Mouse (Mus musculus) heart, postnatal 25 days (tissue): ENCODE measurements around the gene Taar4. TPM values are rescaled to one million over a fixed set of nuclear protein-coding genes. Genes with fewer than 3 reads are reported as not detected.

Experiments used
- DNase-seq: peaks from one replicate; pipeline ENCODE4 v3.0.0; 2022; ENCODE audit warnings: low spot score
- intact Hi-C: fragments of 180-260 bp; cut with DNase I; formaldehyde crosslinking; loops from one replicate; pipeline ENCODE4 v1.15.1; 2025
- total RNA-seq, 2 experiments: library from RNA; stranded (reverse); gene quantifications; 2 replicates each; pipeline ENCODE4 v1.2.3; 2021

Gene Taar4
- total RNA-seq, 2 experiments from 2014 or later = not detected

- DNase-seq = no peak
- intact Hi-C loops = no loop called here
Observed at GRCm38 (mm10) chr10:23999639-24000038, 39.3 kb downstream of the Taar4 start, which contains the start of gene Taar7b. Taar7b (plus strand) TSS chr10:23999939.

DNA sequence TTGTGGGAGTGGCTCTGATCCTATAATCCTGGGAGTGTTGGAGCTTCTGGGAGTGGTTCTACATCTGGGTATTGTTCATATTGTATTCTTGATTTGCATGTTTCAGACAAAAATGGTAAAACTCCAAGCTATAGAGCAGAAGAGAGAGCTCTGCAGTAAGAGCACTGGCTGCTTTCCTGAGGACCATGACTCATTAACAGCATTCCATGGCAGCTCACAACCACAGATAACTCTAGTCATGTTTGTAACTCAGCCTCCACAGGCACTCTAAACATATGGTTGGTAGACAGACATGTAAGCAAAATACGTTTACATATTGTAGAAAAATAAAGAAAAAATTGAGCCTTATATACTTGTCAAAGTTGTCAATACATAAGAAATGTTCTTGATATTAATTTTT is 46.1 kb downstream of the Taar4 start:
- DNase-seq = no peak
- intact Hi-C loops = no loop called here

DNA sequence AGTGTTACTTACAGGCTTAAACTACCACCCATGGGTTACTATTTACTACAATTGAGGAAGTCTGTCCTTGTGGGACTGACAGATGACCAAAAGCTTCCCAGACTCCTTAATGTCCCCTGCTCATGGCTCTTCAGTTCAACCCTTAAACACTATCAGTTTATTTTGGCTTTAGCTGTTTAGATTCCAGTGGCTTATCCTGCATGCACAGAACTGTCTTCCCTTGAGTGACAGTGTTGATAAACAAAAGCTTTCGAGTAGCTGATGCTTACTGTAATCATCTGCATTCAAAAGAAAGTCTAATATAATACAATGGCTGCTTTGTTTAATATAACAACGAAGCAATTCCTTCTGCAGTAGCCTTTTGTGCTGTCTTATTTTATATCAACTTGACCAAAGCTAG is 46.7 kb downstream of the Taar4 start:
- intact Hi-C loops = no loop called here
- no peak for DNase-seq

DNA sequence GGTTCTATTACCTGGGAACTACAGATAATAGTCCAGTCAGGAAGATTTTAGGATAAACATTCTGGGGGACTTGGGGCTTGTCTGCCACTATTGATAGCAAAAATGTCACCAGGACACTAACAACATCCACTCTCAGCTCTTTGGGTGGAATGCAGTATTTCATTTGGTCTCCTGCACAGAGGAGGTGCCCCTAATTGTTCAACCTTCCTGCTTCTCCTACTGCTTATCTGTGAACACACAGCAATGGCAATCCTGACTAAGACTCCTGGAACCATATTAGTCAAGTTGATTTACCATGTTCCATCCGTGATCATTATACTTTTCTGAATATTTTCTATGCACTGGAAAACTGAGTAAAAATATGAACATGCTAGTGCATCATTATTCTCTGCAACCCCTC is 47.8 kb downstream of the Taar4 start:
- DNase-seq = no peak

More for the DNA sequence above, 47.8 kb downstream of the Taar4 start:
- intact Hi-C loops = no loop called here

Other genes with a start within 250 kb of the Taar4 start
- gene Rps12, start 173.2 kb upstream of the Taar4 start, total RNA-seq = 100 to 1,000 TPM; 173 to 245 TPM
- gene Slc18b1, start 163.5 kb upstream of the Taar4 start, total RNA-seq = 10 to 100 TPM in 1 of 2 experiments, 1 to 10 TPM in 1; 8.6 to 10.2 TPM
- gene Vnn3, start 109.0 kb upstream of the Taar4 start, total RNA-seq = not detected
- gene Vnn1, start 65.8 kb upstream of the Taar4 start, total RNA-seq = under 1 TPM; 0.31 to 0.56 TPM
- gene Taar1, start 40.1 kb upstream of the Taar4 start, total RNA-seq = not detected
- not detected for gene Taar2, start 21.9 kb upstream of the Taar4 start, total RNA-seq
- gene Taar3, start 10.9 kb upstream of the Taar4 start, total RNA-seq = not detected
- gene Taar5, start 10.2 kb downstream of the Taar4 start, total RNA-seq = not detected
- gene Taar6, start 25.2 kb downstream of the Taar4 start, total RNA-seq = not detected
- not detected for gene Taar7a, start 33.0 kb downstream of the Taar4 start, total RNA-seq
- not detected for gene Taar7b, start 39.4 kb downstream of the Taar4 start, total RNA-seq
- gene Taar7d, start 66.7 kb downstream of the Taar4 start, total RNA-seq = not detected
- not detected for gene Taar7e, start 77.1 kb downstream of the Taar4 start, total RNA-seq
- not detected for gene Taar7f, start 89.0 kb downstream of the Taar4 start, total RNA-seq
- not detected for gene Taar8a, start 116.0 kb downstream of the Taar4 start, total RNA-seq
- gene Taar8b, start 131.8 kb downstream of the Taar4 start, total RNA-seq = not detected
- not detected for gene Taar8c, start 141.4 kb downstream of the Taar4 start, total RNA-seq
- gene Taar9, start 149.0 kb downstream of the Taar4 start, total RNA-seq = not detected
- 10 to 100 TPM; 41.5 to 47.2 TPM for gene Stx7, start 188.8 kb downstream of the Taar4 start, total RNA-seq